Mouse (Mus musculus): ENCODE measurements at regions not wholly inside any gene's neighbourhood (a gene's known extent, or its start where the extent isn't known, plus 50 kb on each side); places are given as distances from the start of the nearest gene placed in this dataset.

DNA sequence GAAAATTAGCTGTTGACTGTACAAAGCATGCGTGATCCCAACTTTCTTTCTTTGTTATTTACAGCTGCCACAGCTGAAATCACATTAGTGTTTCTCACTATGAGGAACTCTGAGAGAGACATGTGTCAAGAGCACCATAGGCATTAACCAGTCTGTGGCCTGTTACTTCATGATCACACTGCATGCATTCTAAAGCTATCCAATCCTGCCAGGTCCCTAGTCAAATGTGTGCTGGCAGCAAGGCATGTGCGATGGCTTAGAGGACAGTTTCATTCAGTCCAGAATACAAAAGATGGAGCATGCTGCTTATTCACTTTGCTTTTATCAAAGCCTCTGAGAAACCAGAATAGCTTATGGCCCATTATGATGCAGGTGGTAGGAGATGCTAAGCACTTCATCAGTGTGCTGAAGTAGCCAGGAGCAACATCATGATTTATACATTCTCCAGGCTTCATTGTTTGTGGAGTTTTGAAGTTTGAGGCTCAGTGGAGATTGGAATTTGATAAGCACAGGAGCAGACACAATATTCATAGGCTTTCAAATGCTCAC is 882.9 kb upstream of the Lrrn3 start:
- no peak for DNase-seq (ENCODE audit: low spot score in 2 of 2)

GRCm38 (mm10) chr12:42338996-42339680 is 852.9 kb upstream of the Lrrn3 start:
- DNase-seq (ENCODE audit: low spot score in 2 of 2), result no peak

- no peak for DNase-seq (ENCODE audit: low spot score in 2 of 2)
Measured at GRCm38 (mm10) chr12:42306429-42306828, 820.2 kb upstream of the Lrrn3 start.

GRCm38 (mm10) chr12:42277241-42278032 is 791.2 kb upstream of the Lrrn3 start:
- no peak for DNase-seq (ENCODE audit: low spot score in 2 of 2)

GRCm38 (mm10) chr12:42250410-42250809 is 764.2 kb upstream of the Lrrn3 start:
- DNase-seq (ENCODE audit: low spot score in 2 of 2), result no peak

- no peak for DNase-seq (ENCODE audit: low spot score in 2 of 2)
Measured at GRCm38 (mm10) chr12:42229235-42229634, 743.0 kb upstream of the Lrrn3 start.

- DNase-seq (ENCODE audit: low spot score in 2 of 2), result no peak
Measured at GRCm38 (mm10) chr12:42181646-42182045, 695.4 kb upstream of the Lrrn3 start.

- no peak for DNase-seq (ENCODE audit: low spot score in 2 of 2)
Measured at GRCm38 (mm10) chr12:42179947-42180669, 693.9 kb upstream of the Lrrn3 start.

DNA sequence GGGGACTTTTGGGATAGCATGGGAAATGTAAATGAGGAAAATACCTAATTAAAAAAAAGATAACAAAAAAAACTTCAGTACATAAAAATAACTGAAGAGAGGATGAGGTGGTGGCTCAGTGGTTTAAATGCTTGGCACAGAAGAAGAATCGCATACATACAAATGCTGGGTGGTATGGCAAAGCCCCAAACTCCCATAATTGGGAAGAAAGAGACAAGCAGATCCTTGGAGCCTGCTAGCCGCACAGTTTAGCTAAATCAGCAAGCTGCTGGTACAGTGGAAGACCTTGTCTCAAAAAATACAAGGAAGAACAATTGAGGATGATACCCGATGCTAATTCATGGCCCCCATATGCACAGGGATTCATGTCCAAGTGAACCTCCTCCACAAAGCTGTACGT is 661.7 kb upstream of the Lrrn3 start:
- DNase-seq (ENCODE audit: low spot score in 2 of 2), result no peak

DNA sequence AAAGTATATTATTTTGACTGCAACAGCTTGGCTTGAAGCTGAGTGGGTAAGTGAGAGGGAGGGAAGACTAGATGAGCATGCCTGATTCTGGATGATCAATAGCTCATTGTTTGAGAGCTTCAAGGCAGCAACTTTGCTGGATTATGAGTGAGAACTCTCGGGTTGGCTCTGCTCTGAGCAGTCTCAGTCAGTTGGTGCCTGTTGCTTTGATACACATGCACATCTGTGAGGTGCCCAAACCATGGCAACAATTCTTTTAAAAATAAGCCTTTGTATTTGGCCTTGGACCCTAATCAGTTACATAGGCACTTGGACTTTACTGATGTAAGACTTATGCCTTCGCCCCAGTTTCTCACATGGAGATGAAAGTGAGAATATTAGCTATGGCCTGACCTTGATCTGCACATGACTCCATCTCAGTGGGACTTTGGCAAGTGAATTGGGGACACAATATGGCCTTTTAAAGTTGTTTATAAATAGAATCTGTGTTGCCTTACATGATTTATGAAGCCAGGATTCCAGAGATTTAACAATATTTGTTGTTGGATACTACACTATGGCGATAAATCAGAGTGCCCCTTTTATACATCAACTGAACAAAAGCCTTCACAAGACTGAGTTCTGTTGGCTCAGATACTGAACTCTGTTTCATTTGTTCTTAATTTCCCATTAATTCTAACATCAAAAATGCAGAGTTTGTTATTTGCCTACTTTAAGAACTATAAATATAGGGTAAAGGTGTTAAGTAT is 652.6 kb upstream of the Lrrn3 start:
- no peak for DNase-seq (ENCODE audit: low spot score in 2 of 2)

DNA sequence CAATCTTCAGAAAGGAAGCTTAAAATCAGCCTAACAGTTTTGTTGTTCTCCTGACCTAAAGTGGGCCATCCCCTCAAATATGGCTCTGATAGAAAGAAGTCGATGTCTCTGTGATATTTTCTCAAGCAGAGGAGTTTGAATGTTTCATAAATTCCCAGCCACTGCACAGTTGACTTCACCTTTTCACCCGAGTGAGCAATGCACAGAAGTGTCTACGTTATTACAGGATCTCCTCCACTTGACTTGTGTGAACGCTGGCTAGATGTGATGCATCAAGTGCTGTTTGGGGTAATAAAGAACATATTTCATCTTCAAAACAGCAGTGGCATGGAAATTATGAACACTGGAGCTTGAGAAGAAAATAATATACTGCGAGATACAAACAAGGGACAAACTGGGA is 651.9 kb upstream of the Lrrn3 start:
- no peak for DNase-seq (ENCODE audit: low spot score in 2 of 2)

- DNase-seq (ENCODE audit: low spot score in 2 of 2), result peak in 1 of 2 experiments; percentile 9
Measured at GRCm38 (mm10) chr12:42137764-42138163, 651.5 kb upstream of the Lrrn3 start.

GRCm38 (mm10) chr12:42100189-42100588 is 614.0 kb upstream of the Lrrn3 start:
- DNase-seq (ENCODE audit: low spot score in 2 of 2), result no peak

- DNase-seq (ENCODE audit: low spot score in 2 of 2), result no peak
Measured at GRCm38 (mm10) chr12:42070401-42070800, 584.2 kb upstream of the Lrrn3 start.

- DNase-seq (ENCODE audit: low spot score in 2 of 2), result no peak
Measured at GRCm38 (mm10) chr12:42063745-42064144, 577.5 kb upstream of the Lrrn3 start.

GRCm38 (mm10) chr12:42049056-42049455 is 562.8 kb upstream of the Lrrn3 start:
- DNase-seq (ENCODE audit: low spot score in 2 of 2), result no peak

DNA sequence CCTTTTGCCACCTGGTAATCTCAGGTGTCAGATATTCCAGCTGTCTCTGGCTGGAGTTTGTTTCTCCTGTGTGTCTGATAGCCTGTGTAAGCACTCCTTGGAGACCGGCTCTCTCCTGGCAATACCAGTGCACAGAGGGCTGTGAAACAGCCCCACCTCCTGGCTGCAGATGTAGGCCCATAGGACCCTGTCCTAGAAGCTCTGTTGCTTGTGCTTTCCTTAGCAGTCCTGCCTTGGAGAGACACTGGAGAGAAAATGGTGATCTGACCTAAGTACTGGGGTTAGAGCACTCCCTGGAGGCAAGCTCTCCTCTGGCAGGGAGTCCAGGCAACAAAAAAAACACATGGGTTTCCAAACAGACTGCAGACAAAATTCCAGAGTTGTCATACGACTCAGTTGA is 541.6 kb upstream of the Lrrn3 start:
- no peak for DNase-seq (ENCODE audit: low spot score in 2 of 2)

GRCm38 (mm10) chr12:42017506-42017905 is 531.3 kb upstream of the Lrrn3 start:
- no peak for DNase-seq (ENCODE audit: low spot score in 2 of 2)

- no peak for DNase-seq (ENCODE audit: low spot score in 2 of 2)
Measured at GRCm38 (mm10) chr12:42008827-42009383, 522.7 kb upstream of the Lrrn3 start.

DNA sequence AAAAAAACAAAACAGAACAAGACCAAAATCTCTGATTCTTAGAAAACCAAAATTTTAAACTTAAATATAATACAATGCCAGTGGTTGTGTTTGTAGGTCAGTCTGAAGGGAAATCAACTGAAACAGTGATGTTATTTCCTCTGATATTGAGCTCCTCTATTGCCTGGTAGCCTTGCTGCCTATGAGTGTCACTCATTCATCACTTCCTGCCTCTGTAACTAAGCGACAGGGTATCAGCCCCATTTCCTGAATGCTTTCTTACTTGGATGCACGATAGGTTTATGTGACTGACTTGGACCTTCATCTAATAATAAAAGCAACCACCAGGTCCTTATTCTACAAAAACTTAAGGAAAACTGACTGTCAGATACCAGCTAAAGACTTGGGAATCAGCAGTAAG is 520.7 kb upstream of the Lrrn3 start:
- no peak for DNase-seq (ENCODE audit: low spot score in 2 of 2)

Measured in right cerebral cortex, postnatal 36 days (tissue).